Mouse (Mus musculus) heart, postnatal 0 days (tissue): ENCODE results near the gene Mrps25.

ENCODE experiments used
- CTCF ChIP-seq: IDR thresholded peaks from 2 replicates; pipeline ENCODE4 v1.5.1; 2016; ENCODE audit warnings: antibody characterized with exemption, control low read depth, low read depth
- EP300 ChIP-seq: IDR thresholded peaks from 2 replicates; pipeline ENCODE4 v1.6.1; 2016; ENCODE audit warnings: antibody characterized with exemption, low read depth

DNA sequence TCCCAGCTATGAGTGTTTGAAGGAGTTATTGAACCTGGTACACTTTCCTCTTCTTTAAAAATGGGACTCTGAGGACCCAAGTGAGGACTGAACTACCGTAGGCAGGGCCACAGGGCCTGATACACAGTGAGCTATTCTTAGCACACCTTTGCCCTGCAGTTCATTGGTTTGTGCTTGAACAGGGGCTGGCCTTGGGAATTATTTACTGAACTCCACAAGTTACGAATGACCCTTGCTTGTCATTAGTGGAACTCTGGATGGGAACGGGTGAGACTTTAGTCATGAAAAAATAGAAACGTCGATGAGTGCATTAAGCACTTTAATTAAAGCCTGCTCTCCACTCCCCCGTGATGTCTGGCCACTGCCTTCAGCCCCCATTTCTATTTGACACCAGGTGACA, 37.8 kb upstream of the Mrps25 start:
- TF ChIP-seq CTCF (no peak), EP300 (no peak)
